Mouse (Mus musculus) midbrain, embryonic 10.5 days (tissue): ENCODE results near the gene 4921509C19Rik. TPM values are rescaled to one million over a fixed set of nuclear protein-coding genes. Genes with fewer than 3 reads are reported as not detected.
"Not testable (repeated sequence)": the region's sequence is repeated elsewhere in the genome, so short reads cannot be mapped to it uniquely, and the experiment has no call there.

Source experiments
- DNase-seq: peaks from one replicate; pipeline ENCODE4 v3.0.0-alpha.2; 2017; ENCODE audit warnings: low spot score
- H3K27ac ChIP-seq: fragments of 300-500 bp; sonication (generic); replicated peaks from 2 replicates; pipeline ENCODE4 v1.5.1; 2016; ENCODE audit warnings: mild to moderate bottlenecking
- H3K27me3 ChIP-seq: fragments of 300-500 bp; sonication (generic); 2 replicates; pipeline ENCODE4 v1.6.1; 2016; ENCODE audit warnings: low read depth, mild to moderate bottlenecking; ENCODE audit not compliant: poor library complexity, severe bottlenecking
- H3K36me3 ChIP-seq: fragments of 300-500 bp; sonication (generic); 2 replicates; pipeline ENCODE4 v1.6.1; 2016; ENCODE audit warnings: mild to moderate bottlenecking, moderate library complexity
- H3K4me1 ChIP-seq: fragments of 300-500 bp; sonication (generic); 2 replicates; pipeline ENCODE4 v1.6.1; 2016
- H3K4me3 ChIP-seq: fragments of 300-500 bp; sonication (generic); 2 replicates; pipeline ENCODE4 v1.5.1; 2016; ENCODE audit warnings: mild to moderate bottlenecking, moderate library complexity
- H3K9me3 ChIP-seq: fragments of 300-500 bp; sonication (generic); replicated peaks from 2 replicates; pipeline ENCODE4 v1.6.1; 2016; ENCODE audit warnings: mild to moderate bottlenecking
- WGBS: fragments of 180-500 bp; shearing (Covaris S2); methylation state at CpG from one replicate; pipeline ENCODE4 v1.1.7; 2016; 5-methylcytosine and 5-hydroxymethylcytosine counted together
- polyA plus RNA-seq: library from polyadenylated mRNA; unstranded; fragments of >200 nt; fragmentation: Nextera tagmentation; extraction: Ambion mirVana; gene quantifications from 2 replicates; pipeline ENCODE4 v1.2.1, GENCODE M21; 2016

Gene 4921509C19Rik
- polyA plus RNA-seq, result not detected in 2 replicates

DNA sequence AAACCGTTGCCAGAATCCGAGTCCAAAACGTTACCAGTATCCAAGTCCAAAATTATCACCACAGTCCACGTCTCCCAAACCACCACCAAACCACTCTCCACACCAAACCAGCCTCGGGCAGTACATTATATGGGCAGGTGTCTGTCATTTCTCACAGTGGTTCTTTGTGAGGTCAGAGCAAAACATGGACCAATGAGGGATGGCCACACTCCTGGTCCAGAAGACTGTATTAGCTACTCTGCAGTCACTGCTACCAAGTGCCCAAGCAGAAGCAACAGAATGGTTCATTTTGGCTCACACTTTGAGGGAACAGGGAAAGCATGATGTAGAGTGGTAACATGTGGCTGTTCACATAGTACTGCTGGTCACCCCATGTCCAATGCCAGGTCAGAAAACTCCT is at the start of gene 4921509C19Rik:
4921509C19Rik (minus strand) TSS at position 101 of the 400 bp plus-strand sequence.
- not testable (repeated sequence) for H3K27me3 ChIP-seq, H3K4me1 ChIP-seq, H3K9me3 ChIP-seq, DNase-seq, H3K4me3 ChIP-seq, H3K36me3 ChIP-seq, H3K27ac ChIP-seq
- 87% methylated on average over 5 of the region's 5 CpGs for WGBS

DNA sequence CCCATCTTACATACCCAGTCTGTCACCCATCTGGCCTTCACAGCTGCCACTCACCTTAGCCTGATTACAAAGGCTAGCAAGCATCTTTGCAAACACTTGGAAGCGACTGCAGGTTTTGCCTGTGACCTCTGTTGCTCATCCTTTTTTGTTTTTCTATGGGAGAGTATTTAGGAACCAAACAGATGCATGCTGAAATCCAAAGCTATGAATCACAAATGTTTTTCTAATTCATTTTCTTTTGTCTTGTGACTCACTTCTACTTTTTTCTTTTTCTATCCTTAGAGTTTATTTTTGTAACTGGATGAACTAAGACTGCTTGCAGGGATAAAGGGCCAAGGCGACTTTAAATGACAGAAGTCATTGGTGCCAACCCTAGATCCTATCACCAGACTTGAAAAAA is 49.6 kb upstream of the 4921509C19Rik start:
- H3K9me3 ChIP-seq, result no peaks in the 10 kb centered on the region
- no peaks in the 10 kb centered on the region for H3K27me3 ChIP-seq
- peaks cover 10% of the 10 kb centered on the region for H3K36me3 ChIP-seq
- no peak overlapping the region for H3K4me3 ChIP-seq
- no peak for DNase-seq
- WGBS, result 74% methylated on average over 2 of the region's 2 CpGs
- no peaks in the 10 kb centered on the region for H3K4me1 ChIP-seq
- no peak overlapping the region for H3K27ac ChIP-seq

DNA sequence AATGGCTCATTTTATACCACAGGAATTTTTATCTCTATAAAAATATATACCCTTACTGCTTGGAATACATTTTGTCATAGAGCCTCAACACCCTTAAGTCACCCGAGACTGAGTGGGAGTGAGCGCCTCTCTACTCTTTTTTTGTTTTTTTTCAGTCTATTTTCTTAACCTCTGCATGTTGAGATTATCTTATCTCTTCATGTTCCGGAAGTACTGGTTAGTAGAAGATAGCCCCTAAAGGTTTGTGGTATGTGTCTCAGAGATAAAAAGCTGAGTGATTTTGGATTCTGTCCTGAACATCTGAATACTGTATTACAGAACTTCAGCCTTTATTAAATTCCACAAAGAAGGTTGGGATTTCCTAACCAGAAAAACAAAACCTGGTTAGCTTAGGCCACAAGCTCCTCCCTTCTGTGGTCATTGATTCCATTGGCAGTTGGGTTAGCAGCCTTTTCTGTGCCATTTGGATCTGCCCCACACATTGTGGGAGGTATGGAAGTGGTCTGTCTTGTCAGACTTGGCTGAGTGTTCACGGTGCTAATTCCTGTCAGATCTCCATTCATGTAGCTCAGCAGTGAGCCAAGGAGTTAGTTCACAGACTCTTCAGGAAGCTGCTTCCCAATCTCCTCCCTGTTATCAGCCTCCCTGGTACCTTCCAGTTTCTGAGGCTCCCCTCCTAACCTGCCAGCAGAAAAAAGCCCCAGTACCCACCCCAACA is 48.5 kb upstream of the 4921509C19Rik start:
- peaks cover 20% of the 10 kb centered on the region for H3K36me3 ChIP-seq
- no peak overlapping the region for H3K27ac ChIP-seq
- H3K4me1 ChIP-seq, result no peaks in the 10 kb centered on the region
- 72% methylated on average over 4 of the region's 4 CpGs for WGBS
- H3K4me3 ChIP-seq, result no peak overlapping the region
- DNase-seq, result no peak
- no peaks in the 10 kb centered on the region for H3K27me3 ChIP-seq
- no peaks in the 10 kb centered on the region for H3K9me3 ChIP-seq

DNA sequence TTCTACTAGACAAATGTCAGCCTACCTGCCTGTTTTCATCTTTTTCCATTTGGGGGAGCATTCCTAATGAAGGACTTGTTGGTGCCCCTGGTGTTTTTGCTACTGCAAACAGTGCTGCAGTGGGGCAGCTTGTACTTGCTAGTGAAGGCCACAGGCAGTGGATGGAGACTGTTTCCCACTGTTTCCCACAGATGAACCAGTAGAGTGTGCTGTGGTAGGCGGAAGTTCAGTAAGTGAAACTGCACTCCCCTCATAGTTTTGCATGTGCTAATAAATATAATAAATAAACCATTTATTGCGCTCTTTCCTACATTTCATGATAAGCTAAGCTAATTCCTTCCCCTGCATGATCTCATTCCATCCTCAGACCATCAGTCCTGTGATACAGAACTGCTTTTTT is 43.0 kb upstream of the 4921509C19Rik start:
- no peak overlapping the region for H3K4me3 ChIP-seq
- no peak overlapping the region for H3K27ac ChIP-seq
- H3K27me3 ChIP-seq, result no peaks in the 10 kb centered on the region
- no peaks in the 10 kb centered on the region for H3K4me1 ChIP-seq
- 87% methylated on average over 2 of the region's 2 CpGs for WGBS
- no peak for DNase-seq
- peaks cover 65% of the 10 kb centered on the region for H3K36me3 ChIP-seq
- no peaks in the 10 kb centered on the region for H3K9me3 ChIP-seq

DNA sequence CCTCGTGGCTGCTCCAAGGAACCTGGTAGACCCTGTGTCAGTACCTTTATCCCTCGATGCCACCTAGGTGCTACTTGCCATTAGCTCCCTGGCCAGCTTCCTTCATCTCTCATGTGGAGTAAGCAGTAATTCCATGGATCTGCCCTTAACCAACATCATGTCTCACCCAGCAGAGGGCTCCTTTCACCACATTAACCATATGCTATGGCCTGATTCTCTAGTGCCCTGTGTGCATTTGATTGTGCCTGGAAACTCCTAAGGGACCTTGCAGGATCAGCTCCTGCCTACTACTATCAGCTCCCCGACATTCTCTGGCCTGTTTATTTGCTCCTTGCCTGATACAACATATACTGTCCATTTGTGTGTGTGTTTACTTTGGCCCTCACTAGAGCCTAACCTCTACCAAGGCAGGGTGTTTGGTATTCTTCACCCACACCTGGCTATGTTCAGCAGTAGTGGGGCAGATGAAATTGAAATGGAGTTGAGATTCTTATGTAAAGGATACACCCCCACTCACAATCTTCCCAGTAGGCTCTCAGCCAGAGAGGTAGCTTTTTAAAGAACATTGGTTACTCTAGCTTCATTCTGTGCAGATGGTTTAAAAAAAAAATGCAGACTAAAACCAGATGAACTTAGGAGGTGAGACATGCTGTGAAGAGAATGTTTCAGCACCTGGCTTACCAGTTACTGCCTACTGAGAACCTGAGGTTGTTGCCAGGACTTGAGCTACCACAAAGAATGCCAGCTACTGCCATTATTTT is 37.8 kb upstream of the 4921509C19Rik start:
- H3K4me1 ChIP-seq, result no peaks in the 10 kb centered on the region
- H3K9me3 ChIP-seq, result no peaks in the 10 kb centered on the region
- H3K27ac ChIP-seq, result no peak overlapping the region
- H3K27me3 ChIP-seq, result no peaks in the 10 kb centered on the region
- no peak for DNase-seq
- H3K36me3 ChIP-seq, result peaks cover 92% of the 10 kb centered on the region
- WGBS, result 92% methylated on average over 3 of the region's 3 CpGs
- no peak overlapping the region for H3K4me3 ChIP-seq

DNA sequence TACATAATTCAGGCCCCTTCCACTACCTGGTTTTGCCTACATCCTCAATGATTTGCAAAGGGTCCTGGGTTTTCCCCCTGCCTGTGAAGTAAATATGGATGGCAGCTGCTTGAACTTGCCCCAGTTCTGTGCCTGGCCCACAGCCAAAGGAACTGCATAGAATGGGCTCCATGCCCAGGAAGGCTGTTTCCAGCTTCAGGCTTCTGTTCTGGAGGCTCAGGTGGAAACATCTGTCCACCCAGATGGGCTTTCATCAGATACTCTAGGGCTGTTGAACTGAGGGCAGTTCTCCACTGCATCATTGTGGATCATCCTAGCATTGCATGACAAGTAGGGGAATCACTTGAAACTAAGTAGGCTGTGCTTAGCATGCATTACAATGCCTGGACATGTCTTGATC is 36.2 kb upstream of the 4921509C19Rik start:
- Histone ChIP-seq H3K36me3 (peaks cover 99% of the 10 kb centered on the region), H3K9me3 (no peaks in the 10 kb centered on the region), H3K4me3 (no peak overlapping the region), H3K27ac (no peak overlapping the region), H3K4me1 (no peaks in the 10 kb centered on the region), H3K27me3 (no peaks in the 10 kb centered on the region)
- no peak for DNase-seq

DNA sequence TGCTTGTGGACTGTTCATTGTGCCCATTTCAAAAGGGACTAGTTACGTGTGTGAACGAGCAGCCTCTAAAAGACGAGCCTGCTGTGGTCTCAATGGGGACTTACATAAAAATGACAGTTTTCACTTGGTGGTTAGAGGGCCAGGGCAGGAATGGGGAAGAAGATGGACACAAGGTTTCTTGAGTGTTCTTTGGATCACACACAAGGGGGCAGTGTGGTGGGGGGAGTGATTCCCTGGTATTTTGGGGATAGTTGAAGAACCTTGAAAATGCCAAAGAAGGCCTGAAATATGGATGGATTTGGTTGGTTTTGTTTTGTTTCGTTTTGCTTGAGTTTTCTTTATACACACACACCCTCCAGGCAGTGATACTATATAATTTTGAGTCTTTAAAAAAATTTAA is 28.3 kb upstream of the 4921509C19Rik start:
- H3K9me3 ChIP-seq, result no peaks in the 10 kb centered on the region
- no peak overlapping the region for H3K27ac ChIP-seq
- 92% methylated on average over 4 of the region's 4 CpGs for WGBS
- H3K36me3 ChIP-seq, result peaks cover 99% of the 10 kb centered on the region
- H3K4me1 ChIP-seq, result no peaks in the 10 kb centered on the region
- H3K27me3 ChIP-seq, result no peaks in the 10 kb centered on the region
- DNase-seq, result no peak
- no peak overlapping the region for H3K4me3 ChIP-seq

DNA sequence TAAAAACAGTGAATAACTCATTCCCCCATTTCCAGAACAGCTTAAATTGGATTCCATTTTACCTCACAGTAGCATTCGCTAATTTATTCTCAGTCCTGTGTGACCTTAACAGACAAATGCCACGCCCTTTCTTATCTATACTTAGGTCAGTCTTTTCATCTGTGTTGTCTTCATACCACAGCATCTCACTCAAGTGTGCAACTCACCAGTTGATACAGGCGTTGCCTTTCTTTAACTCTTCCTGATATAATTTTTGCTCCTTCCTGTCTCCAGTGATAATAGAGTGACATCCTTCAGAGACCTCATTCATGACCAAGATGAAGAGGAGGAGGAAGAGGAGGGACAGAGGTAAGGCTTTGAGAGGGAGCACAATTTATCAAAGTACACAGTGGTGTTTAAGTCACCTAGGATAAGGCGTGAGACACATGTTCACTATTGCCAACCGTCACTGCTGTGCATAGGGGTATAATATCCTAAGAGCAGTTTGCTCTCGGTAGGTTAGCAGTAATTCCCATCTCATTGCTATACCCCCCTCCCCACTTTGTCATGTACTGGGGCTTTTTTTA is 24.6 kb upstream of the 4921509C19Rik start:
- Histone ChIP-seq H3K27me3 (no peaks in the 10 kb centered on the region), H3K9me3 (no peaks in the 10 kb centered on the region), H3K27ac (no peak overlapping the region), H3K36me3 (peaks cover 92% of the 10 kb centered on the region), H3K4me3 (no peak overlapping the region), H3K4me1 (peaks cover 3% of the 10 kb centered on the region; the same call in 1 of the 2 replicates)
- DNase-seq, result no peak
- WGBS, result 92% methylated on average over 6 of the region's 6 CpGs

DNA sequence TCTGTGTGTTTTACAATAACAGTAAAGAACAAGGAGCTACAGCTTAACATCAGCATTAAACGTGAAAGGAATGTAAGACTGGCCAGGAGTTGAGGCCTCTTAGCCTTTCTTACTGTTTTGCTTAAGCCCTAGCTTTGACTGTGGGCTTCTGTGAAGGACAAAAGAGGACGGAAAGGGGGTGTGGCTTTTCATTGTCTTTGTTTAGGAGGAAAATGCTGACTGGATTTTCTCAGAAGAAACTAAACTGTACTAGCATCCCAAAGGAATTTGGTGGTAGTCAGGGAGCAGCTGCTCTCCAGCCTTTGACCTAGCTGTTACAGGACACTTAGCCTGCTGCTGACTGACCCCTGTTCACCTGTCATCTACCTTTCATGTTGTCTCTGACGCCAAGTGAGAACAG is 22.4 kb upstream of the 4921509C19Rik start:
- no peak for DNase-seq
- 53% methylated on average over 3 of the region's 3 CpGs for WGBS
- Histone ChIP-seq H3K27me3 (no peaks in the 10 kb centered on the region), H3K9me3 (no peaks in the 10 kb centered on the region), H3K4me3 (no peak overlapping the region), H3K27ac (no peak overlapping the region), H3K4me1 (peaks cover 12% of the 10 kb centered on the region), H3K36me3 (peaks cover 71% of the 10 kb centered on the region)

DNA sequence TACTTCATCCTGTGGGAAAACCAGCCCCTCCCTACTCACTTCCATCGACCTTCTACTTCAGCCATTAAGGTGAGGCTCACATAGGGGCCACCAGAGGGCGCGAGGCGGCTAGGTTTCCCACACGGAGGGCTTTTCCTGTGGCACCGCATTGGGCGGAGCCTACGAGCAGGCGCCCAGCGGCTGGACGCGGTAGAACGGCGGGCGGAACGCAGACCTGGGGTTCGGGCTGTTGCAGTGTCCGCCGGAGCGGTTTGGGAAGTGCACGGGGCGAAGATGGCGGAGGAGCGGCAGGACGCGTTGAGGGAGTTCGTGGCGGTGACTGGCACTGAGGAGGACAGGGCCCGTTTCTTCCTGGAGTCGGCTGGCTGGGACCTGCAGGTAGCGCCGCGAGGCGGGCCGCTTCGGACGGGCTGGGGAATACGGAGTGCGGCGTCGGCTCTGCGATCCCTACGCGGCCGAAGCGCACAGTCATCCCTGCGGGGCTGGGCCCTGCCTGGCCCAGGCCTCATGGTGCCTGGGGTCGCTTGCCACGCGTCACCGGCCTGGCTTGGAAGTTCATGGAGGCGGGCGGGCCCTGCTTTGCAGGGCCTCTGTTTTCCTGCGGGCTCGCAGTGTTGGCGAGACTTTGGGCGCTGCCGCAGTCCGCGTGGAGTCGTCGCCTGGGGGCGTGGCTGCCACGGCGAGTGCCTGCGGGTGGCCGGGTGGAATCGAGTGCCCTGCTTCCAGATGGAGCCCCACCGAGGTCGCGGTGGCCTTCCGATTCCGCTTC is 18.3 kb upstream of the 4921509C19Rik start, which contains the start of gene Nsfl1c:
Nsfl1c (plus strand) TSS at position 148 of the 769 bp plus-strand sequence.
- under 1% methylated on average over 73 of the region's 73 CpGs for WGBS
- peak; percentile 95 for DNase-seq
- peak within 1 kb of the TSS; percentile 90 for H3K27ac ChIP-seq

DNA sequence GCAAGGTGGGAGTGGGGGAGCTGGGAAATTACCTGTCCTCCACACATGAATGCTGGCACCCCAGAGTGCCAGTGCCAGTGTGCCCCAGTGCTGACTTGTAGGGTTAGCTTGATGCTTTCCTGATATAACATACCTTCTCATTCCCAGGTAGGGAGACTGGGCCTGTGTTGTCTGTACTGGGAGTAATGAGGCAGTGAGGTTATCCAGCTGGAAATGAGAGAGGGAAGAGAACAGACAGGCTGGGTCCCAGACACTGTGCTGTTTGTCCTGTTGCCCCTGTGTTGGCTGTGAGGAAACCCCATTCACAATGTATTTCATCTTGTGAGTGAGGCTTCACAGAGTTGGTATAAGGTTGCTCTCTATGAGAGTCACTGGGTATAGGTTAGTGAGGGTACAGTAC is 10.5 kb upstream of the 4921509C19Rik start:
- H3K36me3 ChIP-seq, result no peaks in the 10 kb centered on the region
- no peaks in the 10 kb centered on the region for H3K27me3 ChIP-seq
- no peak overlapping the region for H3K27ac ChIP-seq
- no peaks in the 10 kb centered on the region for H3K4me1 ChIP-seq
- no peaks in the 10 kb centered on the region for H3K9me3 ChIP-seq
- H3K4me3 ChIP-seq, result no peak overlapping the region
- DNase-seq, result no peak

More for the DNA sequence above, 18.3 kb upstream of the 4921509C19Rik start, which contains the start of gene Nsfl1c:
- Histone ChIP-seq H3K27me3 (no peaks in the 10 kb centered on the region), H3K4me1 (peaks cover 12% of the 10 kb centered on the region), H3K4me3 (peak within 1 kb of the TSS; percentile 96), H3K9me3 (no peaks in the 10 kb centered on the region), H3K36me3 (peaks cover 29% of the 10 kb centered on the region)

DNA sequence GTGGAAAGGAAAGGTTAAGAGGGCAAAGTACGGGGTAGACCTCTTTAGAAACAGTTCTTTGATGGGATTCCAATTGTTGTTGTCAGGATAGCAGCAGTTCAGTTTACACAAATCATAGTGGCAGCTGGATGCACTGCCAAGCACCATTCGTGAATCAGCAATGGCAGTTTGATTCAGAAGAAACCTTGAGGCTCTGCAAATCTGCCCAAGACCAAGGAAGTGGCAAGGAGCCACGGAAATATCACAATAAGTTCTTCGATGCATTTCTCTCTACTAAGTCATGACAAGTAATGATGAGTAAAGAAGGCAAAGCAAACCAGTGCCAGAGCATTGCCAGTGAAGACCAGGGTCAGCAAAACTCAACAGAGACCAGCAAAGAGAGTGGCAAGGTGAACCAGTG is 41.0 kb downstream of the 4921509C19Rik start:
- not testable (repeated sequence) for H3K27ac ChIP-seq, H3K27me3 ChIP-seq, H3K36me3 ChIP-seq, DNase-seq, H3K4me1 ChIP-seq, H3K9me3 ChIP-seq, H3K4me3 ChIP-seq
- 87% methylated on average over 4 of the region's 4 CpGs for WGBS
